Mouse (Mus musculus) testis, postnatal 14 days (tissue): ENCODE results near the gene Atf6b.
A peak's percentile ranks its signal among the peaks of the same experiment; 100 is the strongest.

Experiments used
- DNase-seq: peaks from one replicate; pipeline ENCODE4 v3.0.0; 2021; ENCODE audit warnings: low spot score

Atf6b gene

GRCm38 (mm10) chr17:34627093-34627942 lies 19.6 kb upstream of the Atf6b start:
- peak; percentile 88 for DNase-seq

GRCm38 (mm10) chr17:34627943-34628643 lies 18.9 kb upstream of the Atf6b start, which contains the start of gene Ppt2:
Ppt2 (minus strand) TSS chr17:34628510.
- no peak for DNase-seq

- no peak for DNase-seq
Measured at GRCm38 (mm10) chr17:34628644-34628967, 18.3 kb upstream of the Atf6b start.

GRCm38 (mm10) chr17:34629221-34629751 lies 17.7 kb upstream of the Atf6b start, which contains the start of gene Prrt1:
Prrt1 (plus strand) TSS chr17:34629533.
- DNase-seq: no peak

GRCm38 (mm10) chr17:34629796-34630603 lies 16.9 kb upstream of the Atf6b start:
- no peak for DNase-seq

- DNase-seq: no peak
Measured at GRCm38 (mm10) chr17:34630761-34631301, 16.1 kb upstream of the Atf6b start.

- DNase-seq: no peak
Measured at GRCm38 (mm10) chr17:34631647-34632046, 15.3 kb upstream of the Atf6b start.

- peak; percentile 86 for DNase-seq
Measured at GRCm38 (mm10) chr17:34632261-34632691, 14.7 kb upstream of the Atf6b start.

GRCm38 (mm10) chr17:34635671-34636070 lies 11.3 kb upstream of the Atf6b start:
- DNase-seq: no peak

- no peak for DNase-seq
Measured at GRCm38 (mm10) chr17:34637459-34637858, 9.5 kb upstream of the Atf6b start.

GRCm38 (mm10) chr17:34639461-34640255 lies 7.3 kb upstream of the Atf6b start:
- DNase-seq: no peak

GRCm38 (mm10) chr17:34640778-34641601 lies 6.0 kb upstream of the Atf6b start:
- no peak for DNase-seq

- DNase-seq: no peak
Measured at GRCm38 (mm10) chr17:34641945-34642344, 5.0 kb upstream of the Atf6b start.

- DNase-seq: no peak
Measured at GRCm38 (mm10) chr17:34643379-34643778, 3.6 kb upstream of the Atf6b start.

GRCm38 (mm10) chr17:34643944-34644343 lies 3.0 kb upstream of the Atf6b start:
- DNase-seq: no peak

GRCm38 (mm10) chr17:34644608-34645007 lies 2.3 kb upstream of the Atf6b start, which contains the start of gene Fkbpl:
Fkbpl (plus strand) TSS chr17:34644764.
- DNase-seq: peak; percentile 95

GRCm38 (mm10) chr17:34645256-34645829 lies 1.6 kb upstream of the Atf6b start:
- DNase-seq: no peak

- DNase-seq: no peak
Measured at GRCm38 (mm10) chr17:34645831-34646511, 975 bp upstream of the Atf6b start.
